Mouse (Mus musculus): Measurements from ENCODE around the gene Cyp11a1. TPM values are rescaled to one million over a fixed set of nuclear protein-coding genes. Genes with fewer than 3 reads are reported as not detected.

Gene Cyp11a1
- polyA plus RNA-seq, 1 experiment from 2014 or later: 7.0 TPM

DNA sequence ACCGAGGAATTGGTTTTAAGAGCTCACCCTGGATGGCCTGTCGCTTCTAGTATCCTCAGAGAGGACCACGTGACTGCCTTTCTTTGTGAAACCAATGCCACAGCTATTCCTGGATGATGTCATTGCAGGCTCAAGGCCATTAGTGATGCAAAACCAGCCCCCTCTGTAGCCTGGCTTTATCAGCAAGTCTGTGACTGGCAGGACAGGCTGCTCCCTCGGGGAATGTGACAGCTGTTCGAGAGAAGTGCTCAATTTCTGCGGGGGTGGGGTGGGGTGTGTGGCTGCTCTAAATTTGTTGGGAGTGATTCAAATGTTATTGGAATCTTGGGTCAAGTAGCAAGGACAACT lies 2.8 kb downstream of the Cyp11a1 start:
- Histone ChIP-seq H3K9me3 (ENCODE audit: control insufficient read depth, low read length) (no peaks in the 10 kb centered on the region), H3K4me3 (ENCODE audit: low read depth, low read length) (no peak overlapping the region), H3K9ac (ENCODE audit: low read depth, low read length) (no peak overlapping the region), H3K4me2 (ENCODE audit: low read depth, low read length) (no peak overlapping the region), H3K4me1 (ENCODE audit: control insufficient read depth, insufficient read depth, low read length) (no peaks in the 10 kb centered on the region), H3K27ac (replicated peaks; ENCODE audit: low read depth, low read length) (no peak overlapping the region), H3K27me3 (replicated peaks; ENCODE audit: control insufficient read depth, insufficient read depth, low read length) (no peaks in the 10 kb centered on the region), H3K36me3 (ENCODE audit: control insufficient read depth, insufficient read depth, low read length) (no peaks in the 10 kb centered on the region)
- WGBS: 10% methylated on average over 6 of the region's 6 CpGs
- peak; percentile 85 for ATAC-seq (ENCODE audit: low read depth)
- peak; percentile 93 for DNase-seq (ENCODE audit: low spot score)

DNA sequence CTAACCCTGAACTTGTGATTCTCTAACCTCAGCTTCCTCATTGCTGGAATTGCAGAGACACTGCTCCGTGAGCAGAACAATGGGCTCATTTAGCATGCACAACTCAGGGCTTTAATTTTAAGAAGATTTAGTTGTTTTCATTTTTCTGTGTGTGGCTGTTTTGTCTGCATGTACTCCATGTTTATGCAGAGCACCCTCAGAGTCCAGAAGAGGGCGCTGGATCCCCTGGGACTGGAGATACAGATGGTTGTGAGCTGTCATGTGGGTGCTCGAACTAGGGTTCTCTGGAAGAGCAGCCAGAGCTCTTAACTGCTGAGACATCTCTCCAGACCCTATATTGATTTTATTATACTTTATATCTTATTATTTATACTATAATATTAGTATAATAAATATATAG lies 3.4 kb downstream of the Cyp11a1 start:
- Histone ChIP-seq H3K27ac (replicated peaks; ENCODE audit: low read depth, low read length) (no peak overlapping the region), H3K4me3 (ENCODE audit: low read depth, low read length) (no peak overlapping the region), H3K9ac (ENCODE audit: low read depth, low read length) (no peak overlapping the region), H3K4me2 (ENCODE audit: low read depth, low read length) (no peak overlapping the region), H3K27me3 (replicated peaks; ENCODE audit: control insufficient read depth, insufficient read depth, low read length) (no peaks in the 10 kb centered on the region), H3K4me1 (ENCODE audit: control insufficient read depth, insufficient read depth, low read length) (no peaks in the 10 kb centered on the region), H3K36me3 (ENCODE audit: control insufficient read depth, insufficient read depth, low read length) (no peaks in the 10 kb centered on the region), H3K9me3 (ENCODE audit: control insufficient read depth, low read length) (no peaks in the 10 kb centered on the region)
- WGBS: 63% methylated on average over 3 of the region's 3 CpGs
- DNase-seq (ENCODE audit: low spot score): no peak
- no peak for ATAC-seq (ENCODE audit: low read depth)

DNA sequence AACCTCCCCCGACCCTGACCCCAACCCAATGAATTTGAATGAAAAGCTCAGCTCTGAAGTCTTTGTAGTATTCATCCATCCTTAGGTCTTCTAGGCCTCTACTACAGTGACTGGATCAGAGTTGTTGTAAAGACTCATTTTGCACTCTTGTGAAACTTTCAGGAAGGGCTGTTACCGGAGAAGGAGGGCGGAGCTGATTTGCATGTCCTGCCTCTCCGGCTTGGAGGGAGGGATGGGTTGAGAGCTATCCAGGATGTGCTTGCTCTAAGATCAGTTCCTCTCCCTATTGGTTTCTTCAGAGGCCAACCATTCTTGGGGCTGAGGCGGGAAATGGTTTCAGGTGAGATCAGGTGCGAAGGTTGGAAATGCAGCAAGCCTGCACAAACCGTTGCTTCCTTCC lies 4.8 kb downstream of the Cyp11a1 start:
- H3K9ac ChIP-seq (ENCODE audit: low read depth, low read length): no peak overlapping the region
- 35% methylated on average over 7 of the region's 7 CpGs for WGBS
- ATAC-seq (ENCODE audit: low read depth) (no peak), DNase-seq (ENCODE audit: low spot score) (peak; percentile 75)
- no peak overlapping the region for H3K4me2 ChIP-seq (ENCODE audit: low read depth, low read length)
- H3K4me3 ChIP-seq (ENCODE audit: low read depth, low read length): no peak overlapping the region
- H3K4me1 ChIP-seq (ENCODE audit: control insufficient read depth, insufficient read depth, low read length): no peaks in the 10 kb centered on the region
- H3K27me3 ChIP-seq (replicated peaks; ENCODE audit: control insufficient read depth, insufficient read depth, low read length): no peaks in the 10 kb centered on the region
- H3K9me3 ChIP-seq (ENCODE audit: control insufficient read depth, low read length): no peaks in the 10 kb centered on the region
- no peak overlapping the region for H3K27ac ChIP-seq (replicated peaks; ENCODE audit: low read depth, low read length)
- H3K36me3 ChIP-seq (ENCODE audit: control insufficient read depth, insufficient read depth, low read length): no peaks in the 10 kb centered on the region

DNA sequence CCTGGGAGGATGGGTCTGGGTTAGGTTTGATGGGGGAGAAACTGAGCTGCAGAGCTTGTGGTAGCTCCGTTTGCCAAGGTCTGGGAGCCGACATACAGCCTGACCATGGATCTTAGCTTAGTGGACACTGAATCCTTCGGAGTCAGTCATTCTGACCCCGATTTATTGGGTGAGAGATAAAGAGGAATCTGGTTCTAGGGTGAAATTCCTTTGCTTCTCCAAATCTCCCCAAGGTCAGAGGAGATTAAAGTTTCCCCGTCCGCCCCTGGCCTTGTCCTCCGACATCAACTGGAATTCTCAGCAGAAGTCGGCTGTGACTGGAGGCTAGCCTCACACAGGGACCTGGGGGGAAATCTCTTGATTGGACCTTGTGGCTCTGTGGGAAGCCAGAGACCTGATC lies 5.3 kb downstream of the Cyp11a1 start:
- no peak overlapping the region for H3K9ac ChIP-seq (ENCODE audit: low read depth, low read length)
- no peaks in the 10 kb centered on the region for H3K4me1 ChIP-seq (ENCODE audit: control insufficient read depth, insufficient read depth, low read length)
- no peaks in the 10 kb centered on the region for H3K27me3 ChIP-seq (replicated peaks; ENCODE audit: control insufficient read depth, insufficient read depth, low read length)
- H3K9me3 ChIP-seq (ENCODE audit: control insufficient read depth, low read length): no peaks in the 10 kb centered on the region
- H3K4me3 ChIP-seq (ENCODE audit: low read depth, low read length): no peak overlapping the region
- 86% methylated on average over 8 of the region's 8 CpGs for WGBS
- H3K27ac ChIP-seq (replicated peaks; ENCODE audit: low read depth, low read length): no peak overlapping the region
- no peaks in the 10 kb centered on the region for H3K36me3 ChIP-seq (ENCODE audit: control insufficient read depth, insufficient read depth, low read length)
- DNase-seq (ENCODE audit: low spot score) (no peak), ATAC-seq (ENCODE audit: low read depth) (no peak)
- no peak overlapping the region for H3K4me2 ChIP-seq (ENCODE audit: low read depth, low read length)

DNA sequence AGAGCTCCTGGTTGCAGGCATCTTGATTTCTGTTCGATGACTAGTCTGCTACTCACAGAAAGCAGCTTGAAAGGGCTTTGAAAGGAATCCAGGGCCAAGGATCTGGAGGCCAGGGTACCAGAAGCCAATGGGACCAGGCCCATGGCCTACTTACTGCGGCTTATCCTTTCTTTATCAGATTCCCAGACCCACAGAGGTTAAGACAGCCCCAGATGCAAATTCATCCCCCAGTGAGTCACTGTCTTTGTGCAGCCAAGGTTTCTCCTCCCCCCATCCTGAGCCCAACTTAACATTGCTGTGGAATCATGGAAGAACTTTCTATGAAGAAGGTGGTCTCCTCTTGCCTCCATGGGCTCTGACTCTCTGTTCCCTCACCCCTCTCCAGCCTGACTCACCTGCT lies 6.3 kb downstream of the Cyp11a1 start:
- DNase-seq (ENCODE audit: low spot score): no peak
- Histone ChIP-seq H3K4me3 (ENCODE audit: low read depth, low read length) (no peak overlapping the region), H3K9ac (ENCODE audit: low read depth, low read length) (no peak overlapping the region), H3K4me1 (ENCODE audit: control insufficient read depth, insufficient read depth, low read length) (no peaks in the 10 kb centered on the region), H3K27ac (replicated peaks; ENCODE audit: low read depth, low read length) (no peak overlapping the region), H3K27me3 (replicated peaks; ENCODE audit: control insufficient read depth, insufficient read depth, low read length) (no peaks in the 10 kb centered on the region), H3K9me3 (ENCODE audit: control insufficient read depth, low read length) (no peaks in the 10 kb centered on the region), H3K4me2 (ENCODE audit: low read depth, low read length) (no peak overlapping the region), H3K36me3 (ENCODE audit: control insufficient read depth, insufficient read depth, low read length) (no peaks in the 10 kb centered on the region)
- 68% methylated on average over 2 of the region's 2 CpGs for WGBS
- no peak for ATAC-seq (ENCODE audit: low read depth)

DNA sequence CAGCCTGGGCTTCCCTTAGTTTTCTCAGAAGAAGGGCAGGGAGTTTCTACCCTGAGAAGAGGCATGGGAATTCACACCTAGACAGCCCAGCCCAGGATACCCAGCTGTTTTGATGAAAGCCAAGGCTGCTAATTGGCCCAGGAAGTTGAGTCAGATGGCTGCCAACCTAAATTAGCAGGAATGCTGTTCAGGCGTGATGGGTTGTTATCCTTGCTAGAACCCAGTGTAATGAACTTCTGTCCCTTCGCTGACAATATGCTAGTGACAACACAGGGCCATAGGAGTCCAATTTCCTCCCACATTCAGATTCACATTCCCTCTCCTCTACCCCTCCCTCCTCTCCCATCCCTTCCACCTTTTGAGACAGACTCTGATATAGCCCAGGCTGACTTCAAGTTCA lies 6.7 kb downstream of the Cyp11a1 start:
- no peaks in the 10 kb centered on the region for H3K27me3 ChIP-seq (replicated peaks; ENCODE audit: control insufficient read depth, insufficient read depth, low read length)
- no peaks in the 10 kb centered on the region for H3K4me1 ChIP-seq (ENCODE audit: control insufficient read depth, insufficient read depth, low read length)
- H3K27ac ChIP-seq (replicated peaks; ENCODE audit: low read depth, low read length): no peak overlapping the region
- no peaks in the 10 kb centered on the region for H3K9me3 ChIP-seq (ENCODE audit: control insufficient read depth, low read length)
- H3K4me2 ChIP-seq (ENCODE audit: low read depth, low read length): no peak overlapping the region
- no peak for ATAC-seq (ENCODE audit: low read depth)
- no peak overlapping the region for H3K4me3 ChIP-seq (ENCODE audit: low read depth, low read length)
- no peak overlapping the region for H3K9ac ChIP-seq (ENCODE audit: low read depth, low read length)
- 56% methylated on average over 2 of the region's 2 CpGs for WGBS
- DNase-seq (ENCODE audit: low spot score): peak; percentile 27
- H3K36me3 ChIP-seq (ENCODE audit: control insufficient read depth, insufficient read depth, low read length): no peaks in the 10 kb centered on the region

DNA sequence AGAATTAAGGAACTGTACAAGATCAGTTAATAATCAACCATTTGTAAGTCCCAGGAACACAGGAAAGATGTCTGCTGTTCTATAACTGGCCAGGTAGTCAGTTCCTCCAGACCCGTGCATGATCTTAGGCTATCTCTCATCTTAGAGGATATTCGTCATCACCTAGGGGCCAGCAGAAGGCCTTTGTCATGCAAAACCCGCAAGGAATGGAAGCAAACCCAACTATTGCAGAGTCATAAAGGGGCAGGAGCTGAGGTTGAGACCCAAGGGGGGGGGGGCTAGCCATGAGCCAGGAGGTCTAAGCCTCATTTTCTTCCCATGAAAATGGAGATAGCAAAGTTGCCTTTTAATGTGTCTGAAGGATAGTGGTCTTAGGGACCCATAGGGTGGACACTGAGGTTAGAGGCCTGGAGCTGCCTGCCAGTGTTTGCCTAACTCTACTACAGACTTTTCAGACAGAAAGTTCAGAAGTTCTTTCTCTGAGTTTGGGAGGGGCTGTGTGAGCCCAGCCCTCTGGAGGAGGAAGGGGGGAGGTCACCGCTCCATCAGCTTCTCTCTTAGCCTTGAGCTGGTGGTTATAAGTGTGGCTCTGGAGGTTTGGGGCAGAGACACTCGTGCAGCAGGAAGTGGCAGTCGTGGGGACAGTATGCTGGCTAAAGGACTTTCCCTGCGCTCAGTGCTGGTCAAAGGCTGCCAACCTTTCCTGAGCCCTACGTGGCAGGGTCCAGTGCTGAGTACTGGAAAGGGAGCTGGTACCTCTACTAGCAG lies 8.4 kb downstream of the Cyp11a1 start:
- H3K4me3 ChIP-seq (ENCODE audit: low read depth, low read length): no peak overlapping the region
- no peaks in the 10 kb centered on the region for H3K9me3 ChIP-seq (ENCODE audit: control insufficient read depth, low read length)
- 63% methylated on average over 8 of the region's 8 CpGs for WGBS
- no peaks in the 10 kb centered on the region for H3K27me3 ChIP-seq (replicated peaks; ENCODE audit: control insufficient read depth, insufficient read depth, low read length)
- ATAC-seq (ENCODE audit: low read depth) (no peak), DNase-seq (ENCODE audit: low spot score) (no peak)
- no peaks in the 10 kb centered on the region for H3K36me3 ChIP-seq (ENCODE audit: control insufficient read depth, insufficient read depth, low read length)
- no peaks in the 10 kb centered on the region for H3K4me1 ChIP-seq (ENCODE audit: control insufficient read depth, insufficient read depth, low read length)
- no peak overlapping the region for H3K4me2 ChIP-seq (ENCODE audit: low read depth, low read length)
- no peak overlapping the region for H3K27ac ChIP-seq (replicated peaks; ENCODE audit: low read depth, low read length)
- H3K9ac ChIP-seq (ENCODE audit: low read depth, low read length): no peak overlapping the region

DNA sequence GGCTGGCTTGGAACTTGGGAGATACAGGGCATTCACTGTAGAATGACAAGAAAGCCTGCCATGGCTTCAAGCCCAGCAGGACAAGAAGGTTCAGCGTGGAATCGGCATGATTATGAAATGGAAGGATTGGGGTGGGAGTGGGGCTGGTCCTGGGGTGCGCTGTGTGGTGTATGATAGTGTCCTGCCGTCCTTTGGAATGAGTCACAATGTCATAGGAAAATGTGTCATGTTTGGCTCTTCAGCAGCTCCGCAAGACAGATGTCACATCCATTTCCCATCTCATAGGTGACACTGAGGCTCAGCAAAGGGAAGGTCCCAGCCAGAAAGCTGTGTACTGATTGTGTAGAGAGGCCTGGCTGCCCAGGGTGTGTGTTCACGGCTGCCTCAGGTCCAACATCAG lies 9.6 kb downstream of the Cyp11a1 start:
- no peak overlapping the region for H3K9ac ChIP-seq (ENCODE audit: low read depth, low read length)
- no peak for DNase-seq (ENCODE audit: low spot score)
- H3K4me2 ChIP-seq (ENCODE audit: low read depth, low read length): no peak overlapping the region
- H3K36me3 ChIP-seq (ENCODE audit: control insufficient read depth, insufficient read depth, low read length): no peaks in the 10 kb centered on the region
- H3K4me1 ChIP-seq (ENCODE audit: control insufficient read depth, insufficient read depth, low read length): no peaks in the 10 kb centered on the region
- 82% methylated on average over 6 of the region's 6 CpGs for WGBS
- no peak overlapping the region for H3K4me3 ChIP-seq (ENCODE audit: low read depth, low read length)
- ATAC-seq (ENCODE audit: low read depth): no peak
- H3K27ac ChIP-seq (replicated peaks; ENCODE audit: low read depth, low read length): no peak overlapping the region
- H3K9me3 ChIP-seq (ENCODE audit: control insufficient read depth, low read length): no peaks in the 10 kb centered on the region
- no peaks in the 10 kb centered on the region for H3K27me3 ChIP-seq (replicated peaks; ENCODE audit: control insufficient read depth, insufficient read depth, low read length)

DNA sequence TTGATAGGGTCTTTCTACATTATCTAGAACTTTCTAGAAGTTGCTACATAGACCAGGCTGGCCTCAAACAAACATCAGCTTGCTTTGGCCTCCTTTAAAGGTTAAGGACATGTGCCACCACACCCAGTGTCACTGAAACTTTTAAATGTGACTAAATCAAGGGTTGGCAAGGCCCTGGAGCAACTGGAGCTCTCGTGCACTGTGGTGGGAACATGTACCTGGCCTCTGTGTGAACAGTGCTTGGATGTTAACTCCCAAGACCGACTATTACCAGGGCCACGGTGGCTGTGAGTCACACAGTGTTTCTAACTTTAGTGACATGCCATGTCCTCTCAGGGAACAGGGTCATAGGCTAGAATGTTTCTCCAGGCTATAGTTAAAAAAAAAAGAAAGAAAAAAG lies 10.8 kb downstream of the Cyp11a1 start:
- 72% methylated on average over 3 of the region's 3 CpGs for WGBS
- no peaks in the 10 kb centered on the region for H3K27me3 ChIP-seq (replicated peaks; ENCODE audit: control insufficient read depth, insufficient read depth, low read length)
- ATAC-seq (ENCODE audit: low read depth): no peak
- H3K4me1 ChIP-seq (ENCODE audit: control insufficient read depth, insufficient read depth, low read length): no peaks in the 10 kb centered on the region
- no peak overlapping the region for H3K4me3 ChIP-seq (ENCODE audit: low read depth, low read length)
- no peak overlapping the region for H3K9ac ChIP-seq (ENCODE audit: low read depth, low read length)
- no peaks in the 10 kb centered on the region for H3K9me3 ChIP-seq (ENCODE audit: control insufficient read depth, low read length)
- DNase-seq (ENCODE audit: low spot score): no peak
- H3K27ac ChIP-seq (replicated peaks; ENCODE audit: low read depth, low read length): no peak overlapping the region
- no peak overlapping the region for H3K4me2 ChIP-seq (ENCODE audit: low read depth, low read length)
- no peaks in the 10 kb centered on the region for H3K36me3 ChIP-seq (ENCODE audit: control insufficient read depth, insufficient read depth, low read length)

Data from embryonic facial prominence, embryonic 14.5 days (tissue).